In genomic region chr2:75684526-75684925, GRCm38 (mm10) we compare ENCODE assay signal across 18 mouse cellular contexts. TPM values are rescaled to one million over a fixed set of nuclear protein-coding genes. Genes with fewer than 3 reads are reported as not detected.
DNase-seq lines count a peak whose midpoint lies in the region; ATAC-seq and TF ChIP-seq lines count a peak whose summit lies in the region.
"Had no signal": no experiment of that assay in that cellular context is flagged by ENCODE, and none has a peak within 500 bp of the region (broad histone marks: within the 10 kb centered on the region; RNA-seq: fewer than 3 reads in every experiment).

No protein-coding gene starts in this region.

- H3K4me2 ChIP-seq in kidney, postnatal 0 days (ENCODE audit: low read length) = no peak overlapping the region
- no peak overlapping the region for H3K4me2 ChIP-seq in forebrain, embryonic 16.5 days (ENCODE audit: low read length)
- H3K4me2 ChIP-seq: forebrain, embryonic 12.5 days; hindbrain, embryonic 14.5 days; liver, embryonic 12.5 days; lung, embryonic 14.5 days; midbrain, embryonic 13.5 days; neural tube, embryonic 15.5 days had no signal

- ATAC-seq in kidney, postnatal 0 days (replicated peaks; ENCODE audit: low FRiP score, low read depth) = no peak
- ATAC-seq in forebrain, embryonic 16.5 days = no peak
- ATAC-seq: CD4-positive, CD25-positive, alpha-beta regulatory T cell, adult 4 months; liver, embryonic 12.5 days; midbrain, embryonic 13.5 days had no signal

- H3K4me3 ChIP-seq in kidney, postnatal 0 days (replicated peaks; ENCODE audit: low read depth, low read length) = no peak overlapping the region
- H3K4me3 ChIP-seq in spleen, adult 2 months (ENCODE audit: extremely low read depth, insufficient read depth, insufficient read length) = no peak overlapping the region
- no peak overlapping the region for H3K4me3 ChIP-seq in brown adipose tissue, adult 24 weeks (ENCODE audit: insufficient read depth, low read depth, low read length)
- H3K4me3 ChIP-seq in forebrain, embryonic 16.5 days (replicated peaks; ENCODE audit: low read length) = no peak overlapping the region
- H3K4me3 ChIP-seq: forebrain, embryonic 12.5 days; liver, embryonic 12.5 days; midbrain, embryonic 13.5 days; neural tube, embryonic 15.5 days had no signal

- H3K4me1 ChIP-seq in kidney, postnatal 0 days (replicated peaks; ENCODE audit: insufficient read depth, low read length) = peaks cover 18% of the 10 kb centered on the region
- H3K4me1 ChIP-seq in spleen, adult 2 months (ENCODE audit: control insufficient read depth, insufficient read depth, insufficient read length) = peaks cover 32% of the 10 kb centered on the region; the same call in 1 of the 2 replicates
- peaks cover 50% of the 10 kb centered on the region for H3K4me1 ChIP-seq in brown adipose tissue, adult 24 weeks (ENCODE audit: control insufficient read depth, insufficient read depth, insufficient read length, low read length)
- no peaks in the 10 kb centered on the region for H3K4me1 ChIP-seq in forebrain, embryonic 16.5 days (replicated peaks; ENCODE audit: control insufficient read depth, insufficient read depth, low read length)
- H3K4me1 ChIP-seq: forebrain, embryonic 12.5 days; midbrain, embryonic 13.5 days; neural tube, embryonic 15.5 days had no signal

- no peak for TF ChIP-seq POLR2A in spleen, adult 2 months (IDR thresholded peaks at IDR 0.05; ENCODE audit: low read depth, low read length)

- WGBS in kidney, postnatal 0 days = 68% methylated on average over 3 of the region's 3 CpGs
- WGBS in spleen, adult 2 months = 72% methylated on average over 3 of the region's 3 CpGs
- WGBS in forebrain, embryonic 16.5 days = 67% methylated on average over 3 of the region's 3 CpGs

- TF ChIP-seq CTCF in kidney, postnatal 0 days (IDR thresholded peaks at IDR 0.05; ENCODE audit: low read depth) = no peak
- TF ChIP-seq CTCF in spleen, adult 2 months (IDR thresholded peaks at IDR 0.05; ENCODE audit: extremely low read depth, insufficient read depth, insufficient read length, insufficient replicate concordance) = no peak

- H3K27ac ChIP-seq in kidney, postnatal 0 days = 0 out of 2 replicates have a peak overlapping the region, but pooled peaks have one; percentile 19
- H3K27ac ChIP-seq in spleen, adult 2 months (ENCODE audit: insufficient read depth, low read length) = peak overlapping the region; percentile 42
- peak overlapping the region; percentile 56; the same call in 1 of the 2 replicates for H3K27ac ChIP-seq in brown adipose tissue, adult 24 weeks (replicated peaks; ENCODE audit: low read depth, low read length)
- H3K27ac ChIP-seq in forebrain, embryonic 16.5 days (ENCODE audit: low read length) = no peak overlapping the region
- H3K27ac ChIP-seq: forebrain, embryonic 12.5 days; hindbrain, embryonic 14.5 days; midbrain, embryonic 13.5 days; neural tube, embryonic 15.5 days had no signal

- no peak overlapping the region for H3K9ac ChIP-seq in kidney, postnatal 0 days (ENCODE audit: low read depth, low read length)
- H3K9ac ChIP-seq in forebrain, embryonic 16.5 days (replicated peaks; ENCODE audit: low read depth, low read length) = no peak overlapping the region
- H3K9ac ChIP-seq: forebrain, embryonic 12.5 days; hindbrain, embryonic 14.5 days; liver, embryonic 12.5 days; lung, embryonic 14.5 days; midbrain, embryonic 13.5 days; neural tube, embryonic 15.5 days had no signal

- no peaks in the 10 kb centered on the region for H3K9me3 ChIP-seq in kidney, postnatal 0 days (replicated peaks; ENCODE audit: low read length)
- H3K9me3 ChIP-seq in forebrain, embryonic 16.5 days (ENCODE audit: control insufficient read depth, low read length) = no peaks in the 10 kb centered on the region
- H3K9me3 ChIP-seq: forebrain, embryonic 12.5 days; liver, embryonic 12.5 days; midbrain, embryonic 13.5 days; neural tube, embryonic 15.5 days had no signal

- no peak for DNase-seq in kidney, postnatal 0 days (ENCODE audit: low spot score)
- no peak for DNase-seq in kidney, postnatal 4 days
- DNase-seq in spleen, adult 2 months (ENCODE audit: low read depth in 1 of 2, low spot score in 2 of 2) = no peak
- no peak for DNase-seq in spleen, adult 18-20 months
- DNase-seq in adrenal gland, postnatal 36 days = no peak
- DNase-seq: adrenal gland, postnatal 25 days; cerebellum, adult 8-10 months; gastrocnemius, postnatal 14 days; lung, embryonic 14.5 days; thymus, adult 2 months had no signal

- H3K36me3 ChIP-seq in kidney, postnatal 0 days (ENCODE audit: insufficient read depth, low read length) = 0 out of 2 replicates have a peak, but pooled peaks cover 3% of the 10 kb centered on the region
- no peaks in the 10 kb centered on the region for H3K36me3 ChIP-seq in spleen, adult 2 months (ENCODE audit: control insufficient read depth, insufficient read depth, low read length)
- H3K36me3 ChIP-seq in forebrain, embryonic 16.5 days (ENCODE audit: control insufficient read depth, insufficient read depth) = no peaks in the 10 kb centered on the region
- H3K36me3 ChIP-seq: forebrain, embryonic 12.5 days; midbrain, embryonic 13.5 days; neural tube, embryonic 15.5 days had no signal

- no peaks in the 10 kb centered on the region for H3K27me3 ChIP-seq in kidney, postnatal 0 days (ENCODE audit: insufficient read depth, low read length)
- no peaks in the 10 kb centered on the region for H3K27me3 ChIP-seq in spleen, adult 2 months (ENCODE audit: control insufficient read depth, insufficient read depth, low read length)
- H3K27me3 ChIP-seq in forebrain, embryonic 16.5 days (replicated peaks; ENCODE audit: control insufficient read depth, insufficient read depth, low read length) = no peaks in the 10 kb centered on the region
- H3K27me3 ChIP-seq: forebrain, embryonic 12.5 days; liver, embryonic 12.5 days; midbrain, embryonic 13.5 days; neural tube, embryonic 15.5 days had no signal

RNA-seq across cellular contexts. Expression of gene Nfe2l2, which starts 19.9 kb away (rescaled TPM):
- 96.6 and 97.0 TPM in 2 replicates for polyA plus RNA-seq in kidney, postnatal 0 days (2015; fragmentation: Nextera tagmentation; extraction: Ambion mirVana)
- 20.0 and 23.9 TPM in 2 replicates for polyA plus RNA-seq in spleen, adult 2 months (2012; rRNA removed)
- 50.2 and 50.6 TPM in 2 replicates for polyA plus RNA-seq in brown adipose tissue, adult 24 weeks (2012; ENCODE audit: insufficient read depth, insufficient read length, missing spikeins)
- 100 to 1,000 TPM; 120 to 130 TPM for total RNA-seq in adrenal gland, postnatal 36 days (2021)
- 12.7 and 16.1 TPM in 2 replicates for polyA plus RNA-seq in forebrain, embryonic 16.5 days (2015; fragmentation: Nextera tagmentation; extraction: Ambion mirVana)

RNA-seq across cellular contexts. Expression of gene Hnrnpa3, which starts 25.5 kb away (rescaled TPM):
- 240 and 270 TPM in 2 replicates for polyA plus RNA-seq in kidney, postnatal 0 days (2015; fragmentation: Nextera tagmentation; extraction: Ambion mirVana)
- 12.4 and 15.7 TPM in 2 replicates for polyA plus RNA-seq in spleen, adult 2 months (2012; rRNA removed)
- 58.7 and 106 TPM in 2 replicates for polyA plus RNA-seq in brown adipose tissue, adult 24 weeks (2012; ENCODE audit: insufficient read depth, insufficient read length, missing spikeins)
- 100 to 1,000 TPM; 389 to 435 TPM for total RNA-seq in adrenal gland, postnatal 36 days (2021)
- 266 TPM in 2 replicates for polyA plus RNA-seq in forebrain, embryonic 16.5 days (2015; fragmentation: Nextera tagmentation; extraction: Ambion mirVana)
